Mouse (Mus musculus): ENCODE results near the gene Slc43a1. TPM values are rescaled to one million over a fixed set of nuclear protein-coding genes. Genes with fewer than 3 reads are reported as not detected.
"Not testable (repeated sequence)": the region's sequence is repeated elsewhere in the genome, so short reads cannot be mapped to it uniquely, and the experiment has no call there.

Gene Slc43a1
- total RNA-seq (2021) = under 1 TPM; 0.30 to 0.35 TPM

DNA sequence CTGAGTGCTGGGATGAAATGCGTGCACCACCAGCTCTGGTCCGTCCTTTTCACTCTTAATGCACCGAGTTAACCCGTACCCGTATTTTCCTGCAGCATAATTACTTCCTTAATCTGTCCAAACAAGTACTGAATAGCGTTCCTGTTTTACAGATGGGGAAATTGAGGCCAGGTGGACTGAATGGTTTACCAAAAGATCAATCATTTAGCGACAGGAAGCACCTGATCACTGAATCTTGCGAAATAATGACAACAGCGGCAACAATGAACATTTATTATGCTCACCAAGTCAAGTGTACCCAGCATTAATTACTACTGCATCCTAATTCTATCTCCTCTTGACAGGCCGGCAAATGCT, at the start of gene Slc43a1:
Slc43a1 (plus strand) TSS at position 258 of the 357 bp plus-strand sequence.
- DNase-seq (ENCODE audit: extremely low spot score in 1 of 2, low spot score in 1 of 2) = no peak

DNA sequence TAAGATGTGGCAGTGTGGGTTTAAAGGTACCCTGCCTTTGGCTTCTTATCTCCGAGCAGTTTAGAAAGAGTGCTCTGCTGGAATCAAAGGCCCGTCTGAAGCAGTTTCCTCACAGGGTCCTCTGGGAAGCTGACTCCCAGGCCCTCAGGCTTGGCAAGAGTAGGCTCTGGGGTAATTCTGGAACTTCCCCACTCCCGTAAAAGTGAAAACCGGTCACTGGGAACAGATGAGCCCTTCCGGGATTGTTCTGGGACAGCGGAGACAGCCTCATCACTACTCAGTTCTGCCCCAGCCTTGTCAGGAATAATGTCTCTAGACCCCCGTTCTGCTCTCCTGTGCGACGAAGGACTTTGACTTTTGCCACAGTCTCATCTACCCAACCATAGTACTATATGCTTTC, 48.2 kb upstream of the Slc43a1 start:
- DNase-seq (ENCODE audit: extremely low spot score in 1 of 2, low spot score in 1 of 2) = no peak

DNA sequence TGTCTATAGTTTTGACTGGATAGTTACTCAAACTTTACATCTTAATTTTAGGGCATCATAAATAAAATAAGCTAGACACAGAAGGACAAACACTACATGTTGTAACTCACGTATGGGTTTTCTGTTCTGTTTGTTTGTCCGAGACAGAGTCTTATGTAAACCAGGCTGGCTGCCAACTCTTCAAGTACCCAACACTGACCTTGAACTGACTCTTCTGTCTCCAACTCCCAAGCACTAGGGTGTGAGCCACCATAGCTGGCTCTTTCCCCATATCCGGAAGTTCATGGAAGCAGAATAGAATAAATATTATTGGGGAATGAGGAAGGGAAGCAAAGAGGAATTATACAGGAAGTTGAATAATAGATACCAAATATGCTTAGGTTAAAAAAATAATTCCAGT, 46.1 kb upstream of the Slc43a1 start:
- no peak for DNase-seq (ENCODE audit: extremely low spot score in 1 of 2, low spot score in 1 of 2)

DNA sequence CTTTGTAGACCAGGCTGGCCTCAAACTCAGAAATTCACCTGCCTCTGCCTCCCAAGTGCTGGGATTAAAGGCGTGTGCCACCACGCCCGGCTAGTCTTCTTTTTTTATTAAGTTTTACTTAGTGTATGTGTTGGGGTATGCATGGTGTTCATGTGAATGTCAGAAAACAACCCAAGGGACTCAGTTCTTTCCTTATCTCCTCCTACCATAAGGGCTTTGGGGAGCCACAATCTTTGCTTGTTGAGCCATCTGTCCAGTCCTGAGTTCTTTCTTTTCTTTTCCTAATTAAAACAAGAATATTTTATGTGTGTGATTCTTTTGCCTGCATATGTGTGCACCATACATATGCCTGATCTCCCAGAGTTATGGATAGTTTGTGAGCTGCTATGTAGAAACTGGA, 45.5 kb upstream of the Slc43a1 start:
- no peak for DNase-seq (ENCODE audit: extremely low spot score in 1 of 2, low spot score in 1 of 2)

DNA sequence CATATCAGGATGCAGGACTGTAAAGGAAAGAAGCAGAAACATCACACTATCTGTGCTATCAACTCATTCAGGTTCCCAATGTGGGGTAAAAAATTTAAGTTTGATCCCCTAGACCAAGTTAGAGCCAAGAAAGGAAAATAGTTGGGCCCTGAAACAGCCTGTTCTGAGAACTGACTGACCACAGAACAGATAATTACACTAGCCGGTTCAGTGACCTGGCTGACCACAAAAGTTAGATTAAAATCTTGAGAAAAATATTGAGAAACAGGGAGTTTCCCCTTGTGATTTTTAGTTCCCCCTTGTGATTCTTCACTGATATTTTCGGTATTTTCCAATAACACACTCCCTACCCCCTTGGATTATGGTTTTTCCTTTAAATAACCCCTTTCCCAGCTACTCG, 44.8 kb upstream of the Slc43a1 start:
- no peak for DNase-seq (ENCODE audit: extremely low spot score in 1 of 2, low spot score in 1 of 2)

DNA sequence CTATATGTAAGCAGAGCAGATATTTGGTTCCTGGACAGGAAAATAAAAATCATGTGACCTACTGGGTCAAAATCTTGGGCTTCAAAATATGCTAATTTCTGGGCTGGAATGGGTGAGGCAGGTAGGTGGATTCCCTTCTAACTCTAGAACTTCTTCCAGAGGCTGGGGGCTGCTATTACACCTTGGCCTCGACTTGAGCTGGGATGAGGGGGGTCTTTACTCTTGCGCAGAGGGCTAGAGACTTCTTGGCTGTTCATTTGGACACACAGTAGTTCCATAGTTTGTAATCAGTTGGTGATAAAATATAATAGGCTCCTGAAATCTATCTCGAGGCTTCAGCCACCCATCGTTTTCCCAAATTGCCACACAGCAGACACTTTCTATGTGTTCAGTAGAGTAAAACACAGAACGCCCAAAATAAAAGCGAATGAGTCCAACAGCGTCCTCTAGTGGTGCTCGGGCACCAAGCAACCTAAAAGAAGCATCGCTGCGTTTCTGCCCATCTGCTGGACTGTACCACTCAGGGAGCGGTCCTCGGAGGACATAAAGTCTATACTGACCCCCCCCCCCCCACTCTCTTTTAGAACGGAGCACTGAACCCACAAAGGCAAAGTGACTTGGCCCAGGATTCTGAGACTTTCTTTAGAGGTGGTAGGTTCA, 40.7 kb upstream of the Slc43a1 start:
- peak; percentile 67 to 81 for DNase-seq (ENCODE audit: extremely low spot score in 1 of 2, low spot score in 1 of 2)

DNA sequence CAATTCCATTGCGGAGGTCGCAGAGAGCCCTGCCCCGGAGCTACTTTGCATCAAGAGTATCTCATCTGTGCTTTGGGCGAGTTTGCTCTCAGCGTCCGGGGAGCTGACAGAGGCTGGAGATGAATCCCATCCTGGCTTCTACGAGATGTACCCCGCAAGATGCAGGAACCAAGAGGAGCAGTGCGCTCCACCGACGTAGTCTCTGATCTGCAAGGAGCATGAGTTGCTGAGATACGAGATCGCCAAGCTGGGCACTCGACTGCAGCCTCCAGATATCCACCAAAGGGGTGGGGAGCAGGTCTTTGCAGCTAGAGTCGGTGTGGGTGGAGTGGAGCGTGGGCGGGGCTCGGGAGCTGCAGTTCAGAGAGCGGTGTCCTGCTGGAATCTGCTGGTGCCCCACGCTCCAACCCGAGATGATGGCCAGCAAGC, 40.1 kb upstream of the Slc43a1 start, which contains the start of gene Ube2l6:
Ube2l6 (plus strand) TSS at position 336 of the 429 bp plus-strand sequence.
- DNase-seq (ENCODE audit: extremely low spot score in 1 of 2, low spot score in 1 of 2) = peak; percentile 46 to 48

DNA sequence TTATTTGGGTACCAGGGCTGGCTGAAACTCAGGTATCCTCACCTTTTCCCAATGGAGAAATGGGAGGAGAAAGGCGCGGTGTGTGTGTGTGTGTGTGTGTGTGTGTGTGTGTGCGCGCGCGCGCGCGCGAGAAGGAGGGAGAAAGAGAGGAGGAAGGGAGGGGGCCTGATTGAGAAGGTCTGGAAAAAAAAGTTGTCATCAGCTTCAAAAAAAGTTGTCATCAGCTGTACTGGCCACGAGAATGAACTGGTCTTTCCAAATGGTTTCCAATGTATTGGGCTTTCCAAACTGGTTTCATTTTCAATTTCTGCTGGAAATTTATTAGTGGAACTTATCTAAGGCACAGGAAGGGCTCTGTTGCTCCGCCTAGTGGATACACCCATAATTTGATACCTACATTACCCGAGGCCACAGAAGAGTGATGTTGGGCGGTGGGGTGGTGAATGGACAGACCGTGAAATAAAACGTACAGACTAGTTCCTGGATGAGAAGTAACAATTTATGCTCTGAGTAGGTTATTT, 39.5 kb upstream of the Slc43a1 start:
- peak; percentile 36 to 55 for DNase-seq (ENCODE audit: extremely low spot score in 1 of 2, low spot score in 1 of 2)

DNA sequence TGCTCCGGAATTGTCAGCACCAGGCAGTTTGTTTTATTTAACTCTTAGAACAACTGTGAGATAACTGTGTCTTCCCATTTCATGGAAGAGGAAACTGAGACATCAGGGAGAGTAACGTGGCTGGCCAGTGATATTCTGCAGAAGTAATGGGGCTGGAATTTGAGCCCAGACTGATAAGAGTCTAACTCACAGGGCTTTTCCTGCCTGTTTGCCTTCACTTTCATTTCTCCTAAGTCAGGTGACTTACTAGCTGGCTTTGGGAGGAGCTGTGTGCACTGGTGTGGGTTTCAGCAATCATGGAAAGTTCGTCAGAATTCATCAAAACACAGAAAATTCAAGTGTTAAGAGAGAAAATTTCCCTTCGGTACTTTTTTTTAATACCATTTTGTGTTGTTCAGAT, 38.3 kb upstream of the Slc43a1 start:
- DNase-seq (ENCODE audit: extremely low spot score in 1 of 2, low spot score in 1 of 2) = no peak

DNA sequence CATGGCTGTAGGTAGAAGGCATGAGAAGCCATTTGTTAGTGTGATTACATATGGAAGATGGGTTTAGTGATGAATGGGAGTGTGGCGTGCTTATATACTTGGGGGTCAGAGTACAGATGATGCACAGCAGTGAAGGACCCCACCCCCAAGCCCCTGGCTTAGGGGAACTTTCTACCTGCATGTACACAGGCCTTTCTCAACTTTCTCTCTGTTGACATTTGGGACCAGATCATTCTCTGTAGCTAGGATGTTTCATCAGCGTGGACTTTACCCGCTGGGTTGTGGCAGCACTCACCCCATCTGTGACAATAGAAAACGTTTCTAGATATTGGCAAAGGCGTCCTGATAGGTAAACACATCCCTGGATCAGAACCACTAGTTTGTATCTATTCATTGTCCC, 37.4 kb upstream of the Slc43a1 start:
- DNase-seq (ENCODE audit: extremely low spot score in 1 of 2, low spot score in 1 of 2) = not testable (repeated sequence)

DNA sequence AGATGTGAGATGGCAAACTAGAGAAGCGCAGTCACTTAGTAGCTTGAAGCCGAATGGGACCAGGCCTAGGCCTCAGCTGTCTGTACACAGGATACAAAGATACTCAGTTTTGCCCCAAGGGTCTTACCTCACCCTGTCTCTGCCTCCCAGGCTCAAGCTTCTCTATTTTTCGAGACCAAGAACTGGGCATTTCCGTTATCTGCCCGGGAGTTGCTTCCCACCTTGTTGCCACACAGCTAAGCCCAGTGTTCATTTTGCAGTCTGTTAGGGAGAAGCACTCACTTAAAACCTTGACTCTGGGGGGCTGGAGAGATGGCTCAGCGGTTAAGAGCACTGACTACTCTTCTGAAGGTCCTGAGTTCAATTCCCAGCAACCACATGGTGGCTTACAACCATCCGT, 34.7 kb upstream of the Slc43a1 start:
- DNase-seq (ENCODE audit: extremely low spot score in 1 of 2, low spot score in 1 of 2) = no peak

DNA sequence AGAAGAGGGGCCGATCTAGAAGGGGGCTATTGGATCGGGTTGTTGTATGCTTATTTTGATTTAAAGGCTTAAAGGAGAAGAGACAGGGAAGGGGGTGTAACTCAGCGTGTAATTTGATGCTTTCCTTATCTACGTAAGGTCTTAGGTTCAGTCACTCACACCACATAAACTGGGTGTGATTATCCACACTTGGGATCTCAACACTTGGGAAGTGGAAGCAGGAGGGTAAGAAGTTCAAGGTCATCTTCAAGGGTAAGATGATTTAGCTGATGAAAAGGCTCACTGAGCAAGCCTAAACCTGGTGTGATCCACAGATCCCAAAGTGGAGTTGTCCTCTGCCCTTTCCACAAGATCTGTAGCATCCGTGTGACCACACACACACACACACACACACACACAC, 32.1 kb upstream of the Slc43a1 start:
- DNase-seq (ENCODE audit: extremely low spot score in 1 of 2, low spot score in 1 of 2) = no peak

DNA sequence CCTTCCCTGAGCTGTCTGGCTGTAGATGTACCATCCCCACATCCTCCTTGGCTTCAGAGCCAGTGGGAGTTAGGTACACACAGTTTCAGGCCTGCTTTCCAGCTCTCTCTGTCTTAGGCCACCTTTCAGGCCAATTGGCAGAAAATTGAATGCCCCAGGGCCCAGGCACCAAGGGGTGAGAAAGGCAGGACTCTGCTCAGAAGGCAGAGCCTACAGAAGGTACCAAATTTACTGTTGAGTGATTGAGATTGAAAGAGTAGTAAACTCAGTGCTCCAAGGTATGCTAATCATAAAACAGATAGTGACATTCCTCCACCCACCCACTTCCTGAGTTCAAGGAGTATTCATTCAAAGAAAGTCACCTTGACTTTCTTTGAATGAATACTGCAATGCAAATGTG, 29.3 kb upstream of the Slc43a1 start:
- no peak for DNase-seq (ENCODE audit: extremely low spot score in 1 of 2, low spot score in 1 of 2)

DNA sequence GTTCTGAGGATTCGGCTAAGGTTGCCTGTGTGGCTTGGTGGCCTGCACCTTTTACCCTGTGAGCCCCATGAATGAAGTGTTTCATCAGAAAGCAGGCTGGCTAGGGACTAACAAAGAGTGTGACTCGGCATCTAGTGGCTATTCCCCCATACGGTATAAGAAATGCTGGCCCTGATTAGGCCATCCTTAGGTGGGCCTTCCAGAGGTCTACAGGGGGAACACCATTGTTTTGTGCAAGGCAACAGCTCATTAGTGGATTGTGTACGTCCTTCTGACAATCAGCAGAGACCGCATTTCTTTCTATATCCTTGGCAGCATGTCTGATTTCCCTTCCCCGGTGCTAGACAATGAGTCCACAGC, 28.1 kb upstream of the Slc43a1 start:
- DNase-seq (ENCODE audit: extremely low spot score in 1 of 2, low spot score in 1 of 2) = no peak

DNA sequence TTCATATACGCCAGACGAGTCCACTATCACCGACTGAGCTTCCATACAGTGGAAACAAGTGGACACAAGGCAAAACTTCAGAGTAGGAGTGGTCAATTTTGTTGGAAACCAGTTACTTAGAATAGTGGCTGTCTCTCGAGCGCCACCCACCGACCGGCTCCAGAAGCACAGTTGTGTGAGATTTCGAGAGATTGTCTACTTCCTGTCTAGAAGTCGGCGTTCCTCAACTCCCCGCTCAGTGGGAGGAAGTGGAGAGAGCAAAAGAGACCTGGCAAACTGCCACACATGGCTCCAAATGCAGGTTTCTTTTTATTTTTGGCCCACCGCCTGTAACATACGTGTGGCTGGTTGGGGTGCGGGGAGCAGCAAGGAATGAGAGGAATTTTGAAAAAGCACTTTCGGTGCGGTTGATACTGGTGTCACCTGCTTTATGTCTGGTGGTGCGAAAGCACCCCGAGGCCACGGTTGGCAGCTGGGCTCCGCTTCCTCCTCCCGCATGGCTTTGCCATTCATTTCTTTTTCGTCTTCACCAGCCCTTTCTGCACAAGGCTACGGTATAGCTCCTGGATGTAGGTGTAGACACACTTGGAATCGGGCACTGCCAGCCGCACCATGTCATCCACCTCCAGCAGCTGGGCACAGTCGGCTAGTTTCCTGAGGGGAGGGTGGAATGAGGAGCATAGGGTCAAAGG, 27.6 kb upstream of the Slc43a1 start:
- DNase-seq (ENCODE audit: extremely low spot score in 1 of 2, low spot score in 1 of 2) = peak; percentile 69 to 87

DNA sequence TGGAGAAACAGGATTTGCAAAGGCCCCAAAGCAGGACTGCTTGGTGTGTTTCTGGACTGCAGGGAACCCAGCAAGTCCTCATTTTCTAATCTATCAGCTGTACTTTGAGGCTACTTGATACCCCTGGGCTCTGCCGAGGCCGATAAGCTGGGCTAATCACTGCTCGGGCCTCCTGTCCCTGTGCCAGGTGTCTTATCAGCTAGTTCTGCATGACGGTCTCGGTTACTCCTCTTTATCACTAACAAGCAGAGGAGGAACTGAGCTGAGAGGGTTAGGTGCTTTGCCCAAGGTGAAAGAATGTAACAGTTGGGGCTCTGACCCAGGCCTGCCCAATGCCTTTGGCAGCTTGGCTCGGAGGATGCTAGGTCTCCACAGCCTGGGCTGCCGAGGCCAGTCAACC, 26.8 kb upstream of the Slc43a1 start:
- DNase-seq (ENCODE audit: extremely low spot score in 1 of 2, low spot score in 1 of 2) = no peak

DNA sequence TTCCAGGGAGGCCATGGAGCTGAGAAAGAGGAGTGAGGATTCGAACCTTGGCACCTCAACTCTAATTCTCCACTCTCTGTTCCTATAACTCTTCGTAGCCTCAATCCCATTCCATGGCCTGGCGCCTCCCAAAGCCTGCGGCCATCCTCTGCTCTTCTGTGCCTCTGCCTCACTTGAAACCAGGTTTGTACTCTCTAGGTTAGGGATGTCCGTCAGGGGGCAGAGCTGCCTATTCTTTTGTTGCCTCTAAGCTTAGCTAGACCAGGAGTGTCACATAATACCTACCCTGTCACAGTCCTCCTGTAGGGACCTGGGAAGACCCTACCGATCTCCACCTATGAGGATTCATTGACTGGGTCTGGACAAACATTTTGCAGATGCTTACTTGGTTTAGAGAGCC, 26.0 kb upstream of the Slc43a1 start:
- no peak for DNase-seq (ENCODE audit: extremely low spot score in 1 of 2, low spot score in 1 of 2)

DNA sequence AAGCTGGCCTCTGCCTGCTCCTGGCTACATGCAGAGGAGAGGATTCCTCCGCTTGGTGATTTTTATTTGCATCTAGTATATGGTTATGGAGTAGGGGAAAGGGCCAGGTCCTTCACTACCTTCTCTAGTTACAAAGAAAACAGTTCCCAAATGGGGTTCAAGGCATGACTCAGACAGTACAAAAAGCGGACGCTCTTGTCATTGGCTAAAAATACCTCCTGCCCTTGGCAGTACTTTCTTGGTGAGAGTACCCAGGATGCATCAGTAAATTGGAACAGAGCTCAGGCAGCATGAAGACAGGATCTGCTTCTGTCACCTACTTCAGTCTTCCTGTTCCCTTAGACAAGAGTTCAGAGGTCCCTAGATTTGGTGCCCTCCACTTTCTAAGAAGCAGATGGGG, 18.8 kb upstream of the Slc43a1 start:
- DNase-seq (ENCODE audit: extremely low spot score in 1 of 2, low spot score in 1 of 2) = no peak

DNA sequence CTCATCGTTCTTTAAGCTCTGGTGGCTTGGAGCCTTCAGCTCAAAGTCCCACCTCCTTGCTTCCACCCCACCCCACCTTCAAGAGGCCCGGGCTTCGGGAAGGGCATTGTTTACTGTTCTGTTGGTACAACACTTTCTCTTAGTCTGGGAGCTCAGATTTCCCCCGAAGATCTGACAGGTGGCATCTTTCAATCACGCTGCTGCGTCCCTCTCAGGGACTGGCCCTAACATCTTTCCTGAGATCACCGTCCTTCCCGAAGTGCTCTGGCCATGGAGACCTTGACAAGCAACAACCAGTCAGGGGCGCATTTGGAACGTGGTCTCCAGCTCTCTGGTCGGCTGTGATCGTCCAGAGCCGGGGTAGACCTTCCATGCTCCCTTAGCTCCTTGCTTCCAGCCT, 16.1 kb upstream of the Slc43a1 start, which contains the start of gene Smtnl1:
Smtnl1 (minus strand) TSS at position 101 of the 400 bp plus-strand sequence.
- no peak for DNase-seq (ENCODE audit: extremely low spot score in 1 of 2, low spot score in 1 of 2)

DNA sequence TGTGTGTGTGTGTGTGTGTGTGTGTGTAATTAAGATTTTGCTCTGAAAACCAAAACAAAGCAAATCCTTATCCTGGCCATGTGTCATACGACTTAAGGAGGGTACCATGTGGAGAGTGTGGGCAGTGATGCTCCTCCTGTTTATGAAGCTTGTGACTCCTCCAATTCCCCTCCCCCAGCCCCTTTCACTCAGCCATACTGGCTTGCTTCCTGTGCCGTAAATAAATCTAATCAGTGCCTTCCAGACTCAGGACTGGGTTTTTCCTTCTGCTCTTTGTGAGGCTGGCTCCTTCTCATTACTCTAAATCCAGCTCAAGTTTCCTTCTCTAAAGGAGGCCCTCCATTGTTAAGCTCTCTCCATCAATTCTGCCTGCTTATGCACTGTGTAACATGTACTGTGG, 15.4 kb upstream of the Slc43a1 start:
- DNase-seq (ENCODE audit: extremely low spot score in 1 of 2, low spot score in 1 of 2) = no peak

DNA sequence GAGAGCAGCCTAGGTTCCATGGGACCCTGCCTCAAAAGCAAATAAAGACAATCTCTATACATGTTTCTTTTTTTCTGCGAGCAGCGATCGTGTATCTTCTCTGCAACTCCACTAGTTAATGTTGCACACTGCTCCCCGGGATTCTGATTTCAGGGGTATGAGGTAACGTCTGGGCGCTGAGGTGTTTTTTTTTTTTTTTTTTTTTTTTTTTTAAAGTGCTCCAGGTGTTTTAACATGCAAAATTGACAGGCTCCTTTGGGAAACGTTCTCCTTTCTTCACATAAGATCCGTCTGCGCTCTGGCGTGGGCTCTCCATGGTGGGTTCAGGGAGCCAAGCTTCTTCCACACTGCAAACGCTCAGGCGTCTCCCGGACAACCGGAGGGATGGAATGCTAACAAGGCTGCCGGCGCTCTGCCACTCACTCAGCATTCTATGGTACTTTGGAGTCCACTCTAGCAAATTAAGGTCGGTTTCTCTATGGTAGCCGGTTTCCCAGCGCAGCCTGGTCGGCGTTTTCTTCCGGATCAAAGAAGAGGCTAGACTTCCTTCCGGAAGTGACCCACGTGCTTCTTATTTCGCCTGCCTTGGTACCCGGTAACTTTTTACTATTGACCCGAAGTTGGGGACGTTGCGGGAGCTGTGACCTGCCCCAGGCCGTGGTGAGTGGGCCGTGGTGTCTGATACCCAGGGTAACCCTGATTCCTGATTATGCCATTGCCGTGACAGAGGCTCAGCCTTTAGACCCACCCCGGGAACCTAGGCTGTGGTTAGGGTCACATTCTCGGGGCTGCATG, 12.0 kb upstream of the Slc43a1 start, which contains the start of gene Timm10:
Timm10 (plus strand) TSS at position 510 of the 795 bp plus-strand sequence.
- DNase-seq (ENCODE audit: extremely low spot score in 1 of 2, low spot score in 1 of 2) = peak; percentile 67 to 72
